Mouse (Mus musculus) lung, postnatal 25 days (tissue): ENCODE data around the gene Krtap2-4.
"Not testable (repeated sequence)": the region's sequence is repeated elsewhere in the genome, so short reads cannot be mapped to it uniquely, and the experiment has no call there.

Source experiments
- DNase-seq: peaks from one replicate; pipeline ENCODE4 v3.0.0; 2022; ENCODE audit warnings: low spot score

Krtap2-4 gene

GRCm38 (mm10) chr11:99614796-99615363 lies at the start of gene Krtap2-4:
TSS of gene Krtap2-4 (minus strand) at chr11:99614846.
- no peak for DNase-seq

GRCm38 (mm10) chr11:99662802-99663201 lies 48.2 kb upstream of the Krtap2-4 start:
- DNase-seq: no peak

- no peak for DNase-seq
These were observed 44.6 kb upstream of the Krtap2-4 start for GRCm38 (mm10) chr11:99659256-99659655.

GRCm38 (mm10) chr11:99658467-99659010 lies 43.9 kb upstream of the Krtap2-4 start, which contains the start of gene Gm11563:
TSS of gene Gm11563 (minus strand) at chr11:99658960.
- DNase-seq: not testable (repeated sequence)

GRCm38 (mm10) chr11:99657051-99657450 lies 42.4 kb upstream of the Krtap2-4 start:
- DNase-seq: no peak

- no peak for DNase-seq
These were observed 35.5 kb upstream of the Krtap2-4 start, which contains the start of gene Gm11555 for GRCm38 (mm10) chr11:99650136-99650535. TSS of gene Gm11555 (minus strand) at chr11:99650236.

- DNase-seq: no peak
These were observed 31.8 kb upstream of the Krtap2-4 start for GRCm38 (mm10) chr11:99646444-99646843.

- DNase-seq: no peak
These were observed 29.7 kb upstream of the Krtap2-4 start for GRCm38 (mm10) chr11:99644351-99644750.

- not testable (repeated sequence) for DNase-seq
These were observed 29.0 kb upstream of the Krtap2-4 start, which contains the start of gene Krtap4-7 for GRCm38 (mm10) chr11:99643635-99644139. TSS of gene Krtap4-7 (minus strand) at chr11:99644089.

GRCm38 (mm10) chr11:99640926-99641325 lies 26.3 kb upstream of the Krtap2-4 start:
- no peak for DNase-seq

GRCm38 (mm10) chr11:99637086-99637485 lies 22.4 kb upstream of the Krtap2-4 start:
- no peak for DNase-seq

- no peak for DNase-seq
These were observed 20.0 kb upstream of the Krtap2-4 start, which contains the start of gene Krtap4-2 for GRCm38 (mm10) chr11:99634653-99635134. TSS of gene Krtap4-2 (minus strand) at chr11:99635084.

- no peak for DNase-seq
These were observed 18.6 kb upstream of the Krtap2-4 start for GRCm38 (mm10) chr11:99633293-99633692.

- DNase-seq: no peak
These were observed 16.2 kb upstream of the Krtap2-4 start for GRCm38 (mm10) chr11:99630890-99631289.

GRCm38 (mm10) chr11:99628138-99628537 lies 13.5 kb upstream of the Krtap2-4 start, which contains the start of gene Krtap4-1:
TSS of gene Krtap4-1 (minus strand) at chr11:99628238.
- no peak for DNase-seq

GRCm38 (mm10) chr11:99620335-99620734 lies 5.7 kb upstream of the Krtap2-4 start, which contains the start of gene Gm11562:
TSS of gene Gm11562 (minus strand) at chr11:99620435.
- no peak for DNase-seq

- DNase-seq: not testable (repeated sequence)
These were observed 4.6 kb downstream of the Krtap2-4 start, which contains the start of gene Gm11937 for GRCm38 (mm10) chr11:99610089-99610488. TSS of gene Gm11937 (minus strand) at chr11:99610189.

- DNase-seq: no peak
These were observed 5.5 kb downstream of the Krtap2-4 start for GRCm38 (mm10) chr11:99609126-99609525.

- not testable (repeated sequence) for DNase-seq
These were observed 11.4 kb downstream of the Krtap2-4 start, which contains the start of gene Gm11938 for GRCm38 (mm10) chr11:99603208-99603607. TSS of gene Gm11938 (minus strand) at chr11:99603308.

GRCm38 (mm10) chr11:99597742-99598141 lies 16.9 kb downstream of the Krtap2-4 start, which contains the start of gene Krtap9-3:
TSS of gene Krtap9-3 (minus strand) at chr11:99598105.
- not testable (repeated sequence) for DNase-seq

- no peak for DNase-seq
These were observed 23.7 kb downstream of the Krtap2-4 start, which contains the start of gene Krtap1-3 for GRCm38 (mm10) chr11:99590981-99591380. TSS of gene Krtap1-3 (minus strand) at chr11:99591339.

GRCm38 (mm10) chr11:99585096-99585495 lies 29.6 kb downstream of the Krtap2-4 start:
- DNase-seq: no peak
